Mouse (Mus musculus) naive thymus-derived CD4-positive, alpha-beta T cell, adult 2 months (primary cell): Measurements from ENCODE around the gene Tspan18.

Source experiments
- DNase-seq: peaks from one replicate; pipeline ENCODE4 v3.0.0-alpha.2; 2011; ENCODE audit warnings: low read depth

The Tspan18 gene

DNA sequence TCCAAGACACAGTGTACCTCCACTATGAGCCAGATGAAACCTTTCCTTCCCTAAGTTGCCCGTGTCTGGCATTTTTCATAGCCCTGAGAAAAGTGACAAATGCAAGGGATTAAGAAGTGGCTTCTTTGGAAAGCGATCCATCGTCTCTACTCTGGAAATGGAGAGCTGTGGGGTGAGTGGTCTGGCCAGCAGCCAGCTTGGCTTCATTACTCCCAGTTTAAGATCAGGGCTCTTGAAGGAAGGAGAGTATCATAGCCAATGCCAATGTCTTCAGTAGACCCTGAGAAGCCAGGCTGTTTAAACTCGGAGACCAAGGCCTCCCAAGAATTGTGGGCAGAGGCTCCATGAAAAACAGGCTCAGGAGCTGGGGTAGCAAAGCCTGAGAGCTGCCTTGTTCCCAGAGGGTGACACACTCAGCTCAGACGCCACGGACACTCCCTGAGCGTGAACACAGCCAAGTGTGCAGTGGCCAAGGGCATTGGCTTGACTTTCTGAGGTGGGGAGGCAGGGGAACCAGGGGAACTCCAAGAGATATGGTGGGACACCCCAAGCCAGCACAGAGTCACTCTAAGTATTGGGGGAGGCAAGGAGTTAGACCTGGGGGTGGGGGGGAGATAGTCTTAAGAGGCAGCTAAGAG lies 115.8 kb downstream of the Tspan18 start:
- DNase-seq, result no peak

- peak; percentile 78 for DNase-seq
These were observed 117.3 kb downstream of the Tspan18 start for GRCm38 (mm10) chr2:93217015-93217414.

GRCm38 (mm10) chr2:93215790-93216189 lies 118.5 kb downstream of the Tspan18 start:
- no peak for DNase-seq

- peak; percentile 44 for DNase-seq
These were observed 120.1 kb downstream of the Tspan18 start for GRCm38 (mm10) chr2:93214192-93214591.

- DNase-seq, result no peak
These were observed 121.4 kb downstream of the Tspan18 start for GRCm38 (mm10) chr2:93212865-93213264.

DNA sequence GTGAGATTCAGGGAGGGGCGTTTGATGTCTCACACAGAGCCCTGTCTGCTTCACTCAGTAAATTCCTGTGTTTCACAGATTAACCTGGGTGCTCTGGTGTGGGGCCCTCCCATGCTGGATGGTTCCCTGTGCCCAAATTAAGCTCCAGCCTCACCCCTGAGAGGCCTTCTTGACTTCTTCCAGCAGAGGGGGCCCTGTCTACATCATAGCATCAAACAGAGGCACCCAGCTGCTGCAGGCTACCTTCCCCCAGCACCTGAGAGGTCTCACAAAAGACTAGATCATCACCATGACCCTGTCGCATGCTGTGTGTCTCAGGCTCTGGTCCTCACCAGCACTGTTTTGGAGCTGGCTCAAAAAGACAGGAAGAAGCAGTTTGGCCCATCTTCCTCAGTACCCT lies 121.9 kb downstream of the Tspan18 start:
- no peak for DNase-seq

GRCm38 (mm10) chr2:93206126-93206525 lies 128.2 kb downstream of the Tspan18 start:
- DNase-seq, result no peak

DNA sequence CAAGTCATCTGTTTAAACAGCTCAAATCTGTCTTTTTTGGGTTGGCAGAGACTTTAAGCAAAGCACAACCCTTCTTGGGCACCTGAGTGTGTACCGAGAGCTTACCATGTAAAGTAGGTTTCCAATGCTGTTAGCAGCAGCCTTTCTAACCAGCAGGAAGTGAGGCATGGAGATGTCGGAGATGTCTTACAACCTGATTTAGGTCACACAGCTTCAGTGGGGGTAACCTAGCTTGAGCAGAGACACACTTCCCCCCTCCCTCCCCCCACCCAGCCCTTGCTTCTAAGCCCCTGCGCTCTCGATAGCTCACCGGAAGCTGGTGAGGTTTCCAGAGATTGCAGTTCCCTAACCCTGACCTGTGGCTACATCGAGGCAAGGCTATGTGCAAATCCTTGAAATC lies 129.7 kb downstream of the Tspan18 start:
- DNase-seq, result no peak

DNA sequence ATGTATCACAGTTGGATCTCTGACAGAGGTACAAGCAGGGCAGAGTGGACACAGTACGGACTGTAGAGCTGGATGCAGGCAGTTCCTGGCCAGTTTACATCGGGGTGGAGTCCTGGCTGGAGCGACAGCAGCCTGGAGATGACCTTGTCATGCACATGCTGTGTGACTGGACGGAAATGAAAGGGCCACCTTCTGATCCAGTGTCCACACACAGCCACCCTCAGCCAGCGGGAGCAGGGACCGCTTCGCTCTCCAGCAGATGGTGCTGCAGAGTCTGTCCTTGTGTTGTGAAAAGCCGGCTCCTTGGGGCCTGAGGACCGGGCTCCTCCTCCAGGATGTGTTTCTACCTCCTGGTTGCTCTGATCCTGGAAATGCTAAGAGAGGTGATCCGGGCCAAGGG lies 130.6 kb downstream of the Tspan18 start:
- no peak for DNase-seq

DNA sequence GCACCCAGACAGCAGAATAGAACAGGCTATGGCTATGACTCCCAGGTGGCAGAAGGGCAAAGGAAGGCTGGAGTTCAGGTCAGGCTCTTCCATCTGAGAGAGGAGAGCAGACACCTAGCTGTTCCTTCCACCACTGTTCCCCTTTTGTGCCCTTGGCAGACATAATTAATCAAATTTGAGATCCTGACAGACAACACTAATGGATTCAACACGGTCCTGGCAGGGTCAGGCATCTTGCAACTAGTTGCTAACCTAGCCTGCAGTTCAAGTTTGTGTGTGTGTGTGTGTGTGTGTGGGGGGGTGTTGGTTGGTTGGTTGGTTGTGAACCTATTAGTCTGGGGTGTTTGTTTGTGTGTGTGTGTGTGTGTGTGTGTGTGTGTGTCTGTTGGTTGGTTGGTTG lies 131.5 kb downstream of the Tspan18 start:
- no peak for DNase-seq

GRCm38 (mm10) chr2:93201997-93202396 lies 132.3 kb downstream of the Tspan18 start:
- no peak for DNase-seq

- no peak for DNase-seq
These were observed 133.5 kb downstream of the Tspan18 start for GRCm38 (mm10) chr2:93200681-93201340.

GRCm38 (mm10) chr2:93199531-93199974 lies 134.8 kb downstream of the Tspan18 start:
- peak; percentile 80 for DNase-seq

DNA sequence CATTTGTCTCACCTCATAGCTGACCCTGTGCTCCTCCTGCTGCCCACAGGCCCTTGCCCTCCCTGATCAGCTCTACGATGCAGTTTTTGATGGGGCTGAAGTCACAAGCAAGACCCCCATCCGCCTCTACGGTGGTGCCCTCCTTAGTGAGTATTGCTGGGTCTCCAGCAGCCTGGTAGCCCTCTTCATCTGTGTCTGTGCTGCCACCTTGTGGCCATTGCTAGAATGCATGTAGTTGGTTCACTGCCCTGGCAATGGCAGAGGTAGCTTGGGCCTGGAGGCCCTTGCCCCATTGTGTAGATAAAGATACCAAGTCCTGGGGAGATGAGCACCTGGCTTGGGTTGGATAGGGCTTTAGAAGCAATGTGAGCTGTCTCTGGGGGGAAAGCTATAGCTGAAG lies 135.5 kb downstream of the Tspan18 start:
- DNase-seq, result peak; percentile 95

- no peak for DNase-seq
These were observed 140.5 kb downstream of the Tspan18 start for GRCm38 (mm10) chr2:93193806-93194205.

GRCm38 (mm10) chr2:93192671-93193080 lies 141.6 kb downstream of the Tspan18 start:
- DNase-seq, result peak; percentile 76

DNA sequence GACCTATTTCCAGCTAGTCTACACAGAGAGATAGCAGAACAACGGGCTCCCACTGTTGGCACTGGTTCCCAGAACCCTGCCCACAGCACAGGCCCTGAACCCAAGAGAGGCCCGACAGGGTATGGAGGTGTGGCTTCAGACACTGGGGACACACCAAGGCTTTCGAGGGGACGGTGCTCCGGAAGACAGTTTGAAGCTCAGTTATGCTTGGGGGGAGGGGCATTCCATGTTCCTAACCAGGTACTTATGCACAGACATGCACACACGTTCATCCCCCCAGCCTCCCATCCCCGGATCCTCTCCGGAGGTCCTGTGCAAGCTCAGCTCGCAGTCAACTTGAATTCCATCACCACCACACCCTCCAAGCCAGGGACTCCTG lies 142.1 kb downstream of the Tspan18 start:
- no peak for DNase-seq

GRCm38 (mm10) chr2:93191488-93192181 lies 142.7 kb downstream of the Tspan18 start:
- DNase-seq, result no peak

- no peak for DNase-seq
These were observed 143.4 kb downstream of the Tspan18 start for GRCm38 (mm10) chr2:93190771-93191487.

DNA sequence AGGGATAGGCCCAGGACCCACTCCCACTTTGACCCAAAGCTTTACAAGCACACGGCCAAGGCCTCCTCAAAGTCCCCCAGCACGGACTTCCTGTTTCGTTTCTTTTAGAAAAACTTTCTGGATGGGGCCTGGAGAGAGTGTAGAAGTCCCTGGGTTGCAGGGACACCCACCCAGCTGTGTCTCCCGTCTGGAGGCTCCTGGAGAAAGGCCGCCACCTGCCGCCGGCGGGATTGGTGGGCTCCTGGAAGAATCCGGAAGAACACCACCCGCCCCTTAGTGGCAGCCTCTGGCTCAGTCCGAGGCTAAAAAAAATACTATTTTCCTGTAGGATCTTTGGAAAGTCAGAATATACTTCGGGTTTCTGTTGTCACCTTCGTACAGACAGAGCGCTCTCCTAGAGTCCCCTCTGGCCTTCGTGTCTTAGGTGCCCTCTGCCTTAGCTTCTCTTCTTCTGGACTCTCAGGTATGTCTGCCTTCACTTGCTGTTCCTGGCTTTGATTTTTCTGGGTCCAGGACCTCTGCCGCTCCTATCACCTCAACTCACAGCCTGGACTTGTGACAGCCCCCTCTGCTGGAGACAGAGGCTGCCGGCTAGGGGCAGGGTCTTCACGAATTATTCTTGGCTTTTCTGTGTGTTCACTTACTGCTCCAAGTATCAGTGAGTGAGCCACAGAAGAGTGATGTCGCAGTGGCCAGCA lies 145.4 kb downstream of the Tspan18 start:
- peak; percentile 66 for DNase-seq

DNA sequence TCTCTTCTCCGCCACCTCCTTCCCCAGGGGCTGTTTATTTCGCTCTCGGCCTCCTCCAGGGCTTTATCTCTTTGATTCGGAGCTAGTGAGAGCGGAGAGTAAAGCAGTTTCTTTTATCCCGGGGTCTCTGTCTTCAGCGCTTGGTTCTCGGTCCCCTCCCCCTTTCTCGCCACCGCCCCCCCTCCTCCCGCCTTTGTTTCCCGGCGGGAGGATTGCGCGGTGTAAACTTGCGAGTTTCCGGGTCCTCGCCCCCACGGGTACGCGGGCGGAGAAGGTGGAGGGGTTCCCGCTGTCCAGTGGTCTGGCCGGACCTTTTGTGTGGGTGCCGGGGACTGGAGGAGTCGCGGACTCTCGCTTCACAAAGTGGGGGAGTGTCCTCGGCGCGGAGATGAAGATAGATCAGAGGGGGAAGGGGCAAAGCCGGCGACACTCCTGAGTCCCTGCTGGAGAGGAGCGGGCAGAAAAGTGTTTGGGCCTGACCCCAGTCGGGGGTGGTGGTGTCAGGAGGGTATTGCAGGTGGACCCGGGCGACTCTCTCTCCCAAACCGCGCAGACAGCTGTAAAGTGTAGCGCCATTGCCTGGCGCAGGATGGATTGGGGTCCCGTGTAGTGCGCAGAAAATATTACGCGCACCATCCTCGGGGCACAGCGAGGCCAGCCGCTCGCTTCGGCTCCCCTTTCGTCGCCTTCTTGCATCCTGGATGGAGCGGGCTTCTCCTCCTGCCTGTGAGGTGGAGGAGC lies 146.1 kb downstream of the Tspan18 start:
- peak; percentile 56 for DNase-seq
